Mouse (Mus musculus): Measurements from ENCODE around the gene Mbd5.

GRCm38 (mm10) chr2:49344287-49344686 is 395.0 kb downstream of the Mbd5 start:
- TF ChIP-seq CTCF (IDR thresholded peaks at IDR 0.05; ENCODE audit: control insufficient read depth, insufficient read depth, insufficient replicate concordance, low read depth, low read length) (no peak), POLR2A (IDR thresholded peaks at IDR 0.05; ENCODE audit: control insufficient read depth, low read depth, low read length) (no peak)

All from testis, adult 2 months (tissue).